Mouse (Mus musculus) thymus, adult 2 months (tissue): Measurements from ENCODE around the gene Rae1. TPM values are rescaled to one million over a fixed set of nuclear protein-coding genes. Genes with fewer than 3 reads are reported as not detected.

ENCODE experiments used
- DNase-seq: peaks from one replicate; pipeline ENCODE4 v3.0.0; 2021
- H3K27ac ChIP-seq: fragments of 200-500 bp; 2 replicates; pipeline ENCODE4 v1.5.1; 2012; ENCODE audit warnings: low read length, control low read depth; ENCODE audit not compliant: control insufficient read depth, insufficient read depth
- H3K27me3 ChIP-seq: fragments of 200-500 bp; 2 replicates; pipeline ENCODE4 v1.6.1; 2012; ENCODE audit warnings: mild to moderate bottlenecking, low read length, moderate library complexity, mixed read lengths; ENCODE audit not compliant: control insufficient read depth, insufficient read depth
- H3K36me3 ChIP-seq: fragments of 200-500 bp; 2 replicates; pipeline ENCODE4 v1.6.1; 2012; ENCODE audit warnings: mild to moderate bottlenecking, low read length, moderate library complexity; ENCODE audit not compliant: control insufficient read depth, insufficient read depth
- H3K4me1 ChIP-seq: fragments of 200-500 bp; replicated peaks from 2 replicates; pipeline ENCODE4 v1.6.1; 2012; ENCODE audit warnings: low read length; ENCODE audit not compliant: control insufficient read depth, insufficient read depth
- H3K4me3 ChIP-seq: fragments of 200-500 bp; 2 replicates; pipeline ENCODE4 v1.5.1; 2012; ENCODE audit warnings: mild to moderate bottlenecking, low read length, control low read depth, moderate library complexity; ENCODE audit not compliant: control insufficient read depth, insufficient read depth
- CTCF ChIP-seq: fragments of 200-500 bp; IDR thresholded peaks from 2 replicates; pipeline ENCODE4 v1.5.1; 2012; ENCODE audit warnings: mild to moderate bottlenecking, control low read depth, low read length, moderate library complexity, borderline replicate concordance; ENCODE audit not compliant: control insufficient read depth, poor library complexity, insufficient read depth; ENCODE audit errors: extremely low read depth
- POLR2A ChIP-seq: fragments of 200-500 bp; IDR thresholded peaks from 2 replicates; pipeline ENCODE4 v1.6.1; 2012; ENCODE audit warnings: mild to moderate bottlenecking, low read length, control low read depth, moderate library complexity; ENCODE audit not compliant: control insufficient read depth, poor library complexity, insufficient read depth; ENCODE audit errors: extremely low read depth
- WGBS: fragments of 180-500 bp; shearing (Covaris S2); methylation state at CpG from one replicate; pipeline ENCODE4 v1.1.7; 2018; 5-methylcytosine and 5-hydroxymethylcytosine counted together
- polyA plus RNA-seq: library from polyadenylated mRNA; depleted of rRNA; stranded (reverse); fragments of >200 nt; gene quantifications from 2 replicates; pipeline ENCODE4 v1.2.3, GENCODE M21; 2012

Rae1 gene
- polyA plus RNA-seq, 1 experiment = 111 TPM

DNA sequence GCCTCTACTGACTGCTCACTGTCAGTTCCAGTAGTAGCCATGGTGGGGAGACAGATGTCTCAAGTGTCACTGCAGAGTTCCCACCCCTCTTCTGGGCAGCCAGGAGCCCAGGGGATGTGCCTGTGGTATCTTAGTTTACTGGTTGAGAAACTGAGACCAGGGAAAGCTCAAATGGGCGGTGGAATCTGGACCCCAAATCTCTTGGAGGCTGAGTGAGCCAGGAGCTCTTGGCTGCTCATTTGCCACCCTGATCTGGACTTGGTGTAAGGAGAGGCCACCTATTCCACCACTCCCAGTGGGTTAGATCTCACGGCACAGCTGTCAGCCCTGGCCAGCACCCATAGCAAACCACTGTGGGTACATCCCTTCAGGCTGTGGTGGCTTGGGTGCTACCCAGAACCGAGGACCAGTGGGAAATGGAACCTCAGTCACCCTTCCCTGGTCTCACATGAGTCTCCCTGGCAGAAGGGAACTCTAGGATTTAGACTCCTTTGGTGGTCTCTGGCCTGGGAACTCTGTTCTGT lies 28.7 kb downstream of the Rae1 start:
- H3K27ac ChIP-seq = no peak overlapping the region

DNA sequence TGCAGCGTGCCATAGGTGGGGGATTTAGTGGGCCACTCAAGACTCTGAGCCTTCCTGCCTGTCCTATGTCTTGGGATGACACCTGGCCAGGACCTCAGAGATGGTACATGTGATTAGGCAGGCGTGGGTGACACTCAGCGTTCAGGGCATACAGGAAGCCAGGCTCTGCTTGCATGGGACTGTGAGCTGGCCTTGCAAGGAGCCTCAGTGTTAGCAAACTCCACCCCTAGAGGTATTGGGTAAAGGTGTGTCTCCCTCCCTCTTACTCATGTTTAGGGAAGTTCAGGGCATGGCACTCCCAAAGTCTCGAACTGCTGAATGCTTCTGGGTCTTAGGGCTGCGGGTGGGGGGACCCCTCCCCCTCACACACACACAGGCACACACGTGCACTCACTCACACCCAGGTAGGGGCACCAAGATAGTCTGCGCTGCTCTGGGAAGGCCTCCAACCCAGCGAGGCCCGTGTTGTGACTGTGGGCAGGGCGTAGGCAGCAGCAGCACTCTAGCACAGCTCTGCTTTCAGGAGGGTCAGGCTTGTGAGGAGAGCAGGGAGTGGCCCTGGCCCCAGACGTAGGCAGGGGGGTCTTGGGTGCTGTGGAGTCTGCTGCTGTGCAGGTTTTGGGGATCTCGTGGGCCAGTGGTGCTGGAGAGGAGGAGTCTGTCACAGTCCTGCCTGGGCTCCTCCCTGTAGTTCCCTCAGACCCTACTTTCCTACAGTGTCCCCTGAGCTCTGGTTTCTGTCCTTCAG lies 30.8 kb downstream of the Rae1 start:
- H3K36me3 ChIP-seq = peaks cover 86% of the 10 kb centered on the region
- WGBS = 78% methylated on average over 12 of the region's 12 CpGs
- no peak overlapping the region for H3K4me3 ChIP-seq
- peak overlapping the region; percentile 7; the same call in 1 of the 2 replicates for H3K27ac ChIP-seq
- no peak for TF ChIP-seq POLR2A
- TF ChIP-seq CTCF = no peak
- peak; percentile 8 for DNase-seq
- no peaks in the 10 kb centered on the region for H3K27me3 ChIP-seq
- H3K4me1 ChIP-seq = peaks cover 93% of the 10 kb centered on the region

More for the DNA sequence above, 28.7 kb downstream of the Rae1 start:
- Histone ChIP-seq H3K36me3 (peaks cover 82% of the 10 kb centered on the region), H3K27me3 (no peaks in the 10 kb centered on the region), H3K4me1 (peaks cover 97% of the 10 kb centered on the region), H3K4me3 (no peak overlapping the region)
- TF ChIP-seq POLR2A (no peak), CTCF (no peak)
- 71% methylated on average over 3 of the region's 3 CpGs for WGBS
- DNase-seq = peak; percentile 5

DNA sequence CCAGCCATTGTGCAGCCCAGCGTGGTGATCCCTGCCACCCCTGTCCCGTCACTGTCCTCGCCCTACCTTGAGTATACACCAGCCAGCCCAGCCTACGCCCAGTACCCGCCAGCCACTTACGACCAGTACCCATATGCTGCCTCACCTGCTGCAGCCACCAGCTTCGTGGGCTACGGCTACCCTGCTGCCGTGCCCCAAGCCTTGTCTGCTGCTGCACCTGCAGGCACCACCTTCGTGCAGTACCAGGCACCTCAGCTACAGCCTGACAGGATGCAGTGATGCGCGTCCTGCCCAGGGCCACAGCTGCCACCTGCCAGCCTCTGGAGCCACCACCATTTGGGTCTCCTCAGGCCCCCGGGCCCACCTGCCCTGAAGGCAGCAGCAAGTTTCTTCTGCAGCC lies 33.6 kb downstream of the Rae1 start:
- DNase-seq = no peak
- no peak overlapping the region for H3K4me3 ChIP-seq
- peaks cover 67% of the 10 kb centered on the region for H3K36me3 ChIP-seq
- no peak overlapping the region for H3K27ac ChIP-seq
- peaks cover 92% of the 10 kb centered on the region for H3K4me1 ChIP-seq
- WGBS = 54% methylated on average over 13 of the region's 13 CpGs
- H3K27me3 ChIP-seq = no peaks in the 10 kb centered on the region
- TF ChIP-seq POLR2A (no peak), CTCF (no peak)

DNA sequence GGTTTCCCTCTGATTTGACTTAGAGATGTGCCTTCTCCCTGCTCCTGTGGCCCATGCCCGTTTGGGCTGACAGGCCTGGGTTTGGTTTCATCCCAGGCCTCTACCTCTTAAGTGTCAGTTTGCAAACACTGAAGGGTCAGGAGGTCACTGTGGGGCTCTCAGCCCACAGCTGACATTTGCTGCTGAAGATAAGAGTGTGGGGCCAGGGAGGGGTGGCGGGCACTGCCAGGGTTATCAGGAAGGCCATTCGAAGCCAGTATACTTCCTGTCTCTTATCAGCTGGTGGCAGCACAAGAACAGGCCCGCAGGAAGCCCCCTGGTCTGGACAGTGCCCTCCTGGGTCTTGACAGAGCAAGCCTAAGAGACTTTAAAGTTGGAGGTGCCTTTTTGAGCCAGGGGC lies 35.1 kb downstream of the Rae1 start:
- no peak for TF ChIP-seq CTCF
- no peak for TF ChIP-seq POLR2A
- 44% methylated on average over 4 of the region's 4 CpGs for WGBS
- Histone ChIP-seq H3K4me3 (no peak overlapping the region), H3K36me3 (peaks cover 53% of the 10 kb centered on the region), H3K27ac (no peak overlapping the region), H3K4me1 (peaks cover 90% of the 10 kb centered on the region), H3K27me3 (no peaks in the 10 kb centered on the region)
- no peak for DNase-seq

DNA sequence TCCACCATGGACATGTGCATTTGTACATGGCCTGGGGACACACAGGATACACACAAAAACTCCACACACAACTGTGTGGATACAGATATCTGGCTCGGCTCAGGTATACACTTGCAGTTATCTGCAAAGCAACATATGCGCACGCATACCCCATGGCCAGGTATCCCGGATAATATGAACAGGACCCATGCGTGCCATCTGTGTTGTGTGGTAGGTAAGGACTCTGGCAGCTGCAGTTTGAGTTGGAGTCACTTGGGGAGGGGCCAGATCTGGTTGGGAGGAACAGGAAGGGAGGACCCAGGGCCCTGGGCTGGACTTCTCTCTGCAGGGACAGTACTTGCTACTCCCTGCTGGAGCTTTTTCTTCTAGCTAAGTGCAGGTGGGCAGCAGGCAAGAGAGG lies 35.7 kb downstream of the Rae1 start:
- 92% methylated on average over 5 of the region's 5 CpGs for WGBS
- peaks cover 83% of the 10 kb centered on the region for H3K4me1 ChIP-seq
- no peaks in the 10 kb centered on the region for H3K27me3 ChIP-seq
- no peak overlapping the region for H3K27ac ChIP-seq
- TF ChIP-seq POLR2A (no peak), CTCF (no peak)
- H3K4me3 ChIP-seq = no peak overlapping the region
- DNase-seq = no peak
- peaks cover 48% of the 10 kb centered on the region for H3K36me3 ChIP-seq

DNA sequence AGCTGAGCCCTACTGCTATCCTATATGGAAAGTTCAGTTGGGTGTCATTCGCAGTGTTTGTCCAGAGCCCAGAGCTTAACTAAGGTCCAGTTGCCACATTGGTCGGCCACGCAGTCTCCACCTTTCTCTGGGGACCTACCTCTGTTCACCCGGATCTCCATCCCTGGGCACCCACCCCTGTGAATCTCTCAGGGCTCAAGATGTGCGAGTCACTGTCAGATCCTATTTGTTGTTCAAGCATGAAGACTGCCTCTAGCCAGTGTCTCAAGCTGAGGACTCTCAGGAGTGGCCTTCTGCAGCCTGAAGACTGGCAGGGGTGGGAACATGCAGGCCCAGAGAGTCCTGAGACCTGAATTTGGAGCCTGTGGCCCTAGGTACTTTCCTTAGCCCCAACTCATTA lies 36.1 kb downstream of the Rae1 start:
- WGBS = 94% methylated on average over 5 of the region's 5 CpGs
- no peak overlapping the region for H3K4me3 ChIP-seq

DNA sequence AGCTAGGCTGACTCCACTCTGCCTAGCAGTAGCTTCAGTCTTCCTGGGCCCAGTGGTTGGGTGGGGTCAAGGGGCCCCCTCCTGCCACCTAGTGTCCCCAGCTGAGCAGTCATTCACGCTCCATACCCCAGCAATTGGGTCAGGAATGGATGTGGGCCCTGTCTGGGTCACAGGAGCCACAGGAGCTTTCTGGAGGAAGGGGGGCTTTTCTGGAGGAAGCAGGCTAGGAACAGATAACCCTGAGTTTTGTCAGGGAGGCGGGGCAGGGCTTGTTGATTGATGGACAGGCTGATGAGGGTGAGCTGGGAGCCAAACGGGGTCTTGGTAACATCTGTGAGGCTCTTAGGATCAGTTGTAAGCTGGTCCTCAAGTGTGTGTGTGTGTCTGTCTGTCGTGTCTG lies 36.7 kb downstream of the Rae1 start:
- peak overlapping the region; percentile 4 for H3K27ac ChIP-seq
- H3K27me3 ChIP-seq = no peaks in the 10 kb centered on the region
- H3K36me3 ChIP-seq = peaks cover 39% of the 10 kb centered on the region
- H3K4me3 ChIP-seq = no peak overlapping the region
- H3K4me1 ChIP-seq = peaks cover 74% of the 10 kb centered on the region
- DNase-seq = no peak
- 41% methylated on average over 4 of the region's 4 CpGs for WGBS
- TF ChIP-seq CTCF (no peak), POLR2A (no peak)

More for the DNA sequence above, 36.1 kb downstream of the Rae1 start:
- DNase-seq = no peak
- no peaks in the 10 kb centered on the region for H3K27me3 ChIP-seq
- 0 out of 2 replicates have a peak overlapping the region, but pooled peaks have one; percentile 4 for H3K27ac ChIP-seq
- TF ChIP-seq CTCF (no peak), POLR2A (no peak)
- H3K36me3 ChIP-seq = peaks cover 44% of the 10 kb centered on the region
- peaks cover 79% of the 10 kb centered on the region for H3K4me1 ChIP-seq
